Mouse (Mus musculus) yolk sac, embryonic 10.5 days (tissue): ENCODE measurements at regions not wholly inside any gene's neighbourhood (a gene's known extent, or its start where the extent isn't known, plus 50 kb on each side); places are given as distances from the start of the nearest gene placed in this dataset.
A peak's percentile ranks its signal among the peaks of the same experiment; 100 is the strongest.

Source experiments
- DNase-seq: peaks from one replicate; pipeline ENCODE4 v3.0.0-alpha.2; 2017; ENCODE audit warnings: low spot score

DNA sequence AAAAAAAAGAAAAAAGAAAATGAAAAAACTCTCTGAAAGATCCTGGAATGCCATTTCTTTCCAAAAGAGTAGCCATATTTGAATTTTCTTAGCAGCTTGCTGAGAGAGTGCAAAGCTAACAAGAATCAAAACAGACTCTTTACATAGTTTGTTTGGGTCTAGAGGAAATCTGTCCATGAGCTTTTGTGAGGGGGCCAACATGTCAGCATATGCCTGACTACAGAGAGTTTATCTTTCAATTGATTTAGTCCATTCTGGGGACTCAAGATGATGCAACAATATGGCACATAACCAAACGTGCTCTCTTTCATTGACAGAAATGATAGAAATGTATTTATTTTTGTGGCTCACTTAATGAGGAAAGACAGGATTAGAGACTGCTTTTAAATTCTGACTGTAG, 822.8 kb upstream of the Acvr2a start:
- no peak for DNase-seq

DNA sequence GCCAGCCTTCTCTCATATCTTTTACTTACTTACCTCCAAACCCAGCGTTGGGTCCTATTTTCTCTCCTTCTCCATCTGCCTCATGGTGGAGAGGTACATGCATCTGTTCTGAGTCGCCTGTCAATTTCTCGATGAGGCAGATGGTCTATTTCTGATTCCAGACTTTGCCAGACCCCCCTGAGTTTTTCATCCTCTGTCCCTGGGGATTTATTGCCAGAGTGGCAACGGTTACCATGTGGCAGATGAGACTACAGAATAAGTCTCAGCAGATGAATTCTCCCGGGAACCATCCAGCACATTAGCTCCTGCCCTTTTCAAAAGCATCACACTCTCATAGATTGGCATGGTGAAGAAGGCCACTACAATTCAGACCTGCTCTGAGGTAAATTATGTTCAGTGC, 819.7 kb upstream of the Acvr2a start:
- no peak for DNase-seq

DNA sequence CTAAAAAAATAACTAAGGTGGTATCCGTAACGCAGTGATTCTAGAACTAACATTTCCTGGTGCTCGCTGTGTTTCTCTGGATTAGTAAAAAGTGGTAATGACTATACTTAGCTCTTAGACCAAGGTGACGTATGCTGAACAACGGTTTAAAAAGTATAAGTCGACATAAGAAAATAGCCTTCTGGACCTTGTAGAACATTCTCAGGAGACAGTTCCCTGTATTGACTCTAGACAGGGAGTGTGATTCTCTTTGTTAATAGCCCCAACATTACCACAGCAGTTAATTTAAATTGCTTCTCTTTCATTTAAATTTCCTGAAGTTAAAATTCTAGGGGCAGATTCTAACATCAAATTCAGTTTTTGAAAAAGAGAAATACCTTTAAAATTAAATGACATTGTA, 812.7 kb upstream of the Acvr2a start:
- no peak for DNase-seq

DNA sequence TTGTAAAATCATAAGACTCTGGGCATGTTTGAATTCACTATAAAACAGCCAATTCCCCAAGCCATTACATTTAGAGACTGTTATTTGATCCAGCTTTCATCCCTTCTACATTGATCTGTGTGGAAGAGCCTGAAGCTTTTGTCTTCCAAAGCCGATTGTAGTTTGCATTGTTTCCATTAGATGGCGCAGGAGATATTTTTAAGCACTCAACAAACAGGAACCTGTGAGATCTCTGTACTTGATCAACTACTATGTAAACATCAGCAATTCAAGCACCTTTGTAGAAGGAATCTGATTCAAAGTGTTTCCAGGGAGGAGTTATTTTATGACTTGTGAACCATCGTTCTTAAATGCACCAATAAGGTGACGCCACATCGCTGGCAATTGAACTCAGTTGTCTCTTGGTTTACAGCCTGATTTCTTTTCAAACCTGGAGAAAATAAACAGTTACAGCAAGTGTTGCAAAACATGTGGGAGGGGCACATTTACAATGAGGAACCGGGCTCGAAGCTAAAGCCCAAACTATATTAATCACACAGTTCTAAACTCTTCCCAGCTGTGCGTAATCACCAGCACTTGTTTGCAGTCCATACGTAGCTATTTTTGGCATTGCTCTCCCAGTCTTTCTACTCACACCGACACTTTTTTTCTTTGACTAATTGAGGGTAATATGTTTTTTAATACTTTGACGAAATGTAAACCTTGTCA, 812.0 kb upstream of the Acvr2a start:
- DNase-seq: peak; percentile 24

DNA sequence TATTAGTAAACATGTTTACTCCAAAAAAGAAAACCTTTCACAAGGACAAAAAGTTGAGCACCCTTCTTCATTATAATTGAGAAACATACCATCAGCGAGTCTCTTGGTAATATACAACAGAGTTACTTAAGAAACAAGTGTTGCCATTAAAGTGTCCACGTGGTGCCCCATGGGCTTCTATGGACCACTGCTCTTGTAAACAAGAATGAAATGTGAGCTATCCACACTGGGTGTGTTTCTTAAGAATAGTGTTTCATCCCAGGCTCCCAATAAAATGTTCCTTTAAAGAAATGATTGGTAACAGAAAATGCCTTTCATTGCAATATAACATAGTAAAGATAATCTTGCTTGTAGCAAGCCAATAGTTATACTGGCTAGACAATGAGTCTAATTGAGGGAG, 803.6 kb upstream of the Acvr2a start:
- no peak for DNase-seq

DNA sequence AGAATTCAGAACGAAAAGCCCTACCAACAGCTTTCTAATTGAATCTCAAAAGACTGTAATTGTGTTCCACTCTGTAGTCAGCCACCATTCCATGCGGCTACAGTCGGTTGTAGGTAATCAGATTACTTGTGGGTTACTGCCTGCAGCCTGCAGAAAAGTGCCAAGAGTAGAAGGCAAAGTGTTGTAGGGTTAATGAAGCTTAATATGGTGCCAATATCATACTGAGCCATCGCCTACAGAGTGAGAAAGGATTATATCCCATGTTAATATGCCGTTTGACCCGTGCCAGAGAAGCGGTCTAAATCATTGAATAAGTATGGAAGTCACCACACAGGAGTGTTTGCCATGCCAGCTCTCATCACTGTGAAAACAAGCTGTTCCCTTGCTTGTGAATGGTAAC, 786.4 kb upstream of the Acvr2a start:
- DNase-seq: no peak

DNA sequence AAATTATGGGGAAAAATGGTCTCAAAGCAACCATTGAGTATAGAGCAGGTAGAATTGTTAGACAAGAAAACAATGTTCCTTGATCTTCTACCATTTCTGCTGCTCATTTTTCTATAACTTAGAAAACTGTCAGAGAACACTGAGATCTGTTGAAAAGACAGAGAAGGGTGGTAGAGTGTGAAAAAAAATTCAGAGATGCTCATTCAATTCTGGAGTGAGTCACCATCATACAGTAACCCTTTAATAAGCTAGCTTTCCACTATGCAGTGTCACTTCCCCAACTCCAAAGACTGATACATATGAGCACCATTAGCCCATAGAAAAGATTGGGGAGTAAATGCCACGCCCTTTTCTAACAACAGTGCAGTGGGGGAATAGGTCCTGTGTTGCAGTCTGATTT, 752.5 kb upstream of the Acvr2a start:
- no peak for DNase-seq

DNA sequence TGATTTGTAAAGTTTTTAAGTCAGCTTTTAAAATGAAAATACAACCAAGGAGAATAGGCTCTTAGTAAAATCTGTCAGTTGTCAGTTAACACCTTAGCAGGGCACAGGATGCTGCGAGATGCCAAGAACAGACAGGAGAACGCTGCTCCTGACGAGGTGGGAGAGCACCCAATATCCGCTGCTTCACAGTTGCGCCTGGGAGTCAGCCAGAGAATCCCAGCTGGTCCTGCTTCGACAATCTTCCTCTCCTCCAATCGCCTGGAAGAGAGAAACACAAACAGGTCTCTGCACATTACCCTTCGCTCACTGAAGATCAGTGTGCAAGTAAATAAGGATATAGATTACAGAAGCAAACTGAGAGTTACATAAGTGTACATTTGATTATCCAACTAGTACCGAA, 750.5 kb upstream of the Acvr2a start:
- no peak for DNase-seq

DNA sequence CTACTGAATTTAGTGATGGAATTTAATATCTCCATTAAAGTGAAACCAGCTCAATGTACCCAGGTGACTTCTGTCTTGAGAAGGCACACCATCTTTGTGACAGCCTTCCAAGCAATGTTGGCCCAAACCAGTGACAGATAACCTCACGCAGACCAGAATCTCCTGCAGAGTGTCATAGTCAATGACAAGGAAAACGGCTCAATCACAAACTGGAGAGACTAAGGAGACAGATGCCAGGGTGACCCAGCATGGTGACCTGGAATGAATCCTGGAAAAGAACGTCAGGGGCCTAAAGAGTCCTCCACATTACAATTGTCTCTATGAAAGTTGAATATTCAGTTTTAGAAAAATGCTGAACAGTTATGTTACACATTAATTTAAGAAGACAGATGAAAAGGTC, 748.7 kb upstream of the Acvr2a start:
- no peak for DNase-seq

DNA sequence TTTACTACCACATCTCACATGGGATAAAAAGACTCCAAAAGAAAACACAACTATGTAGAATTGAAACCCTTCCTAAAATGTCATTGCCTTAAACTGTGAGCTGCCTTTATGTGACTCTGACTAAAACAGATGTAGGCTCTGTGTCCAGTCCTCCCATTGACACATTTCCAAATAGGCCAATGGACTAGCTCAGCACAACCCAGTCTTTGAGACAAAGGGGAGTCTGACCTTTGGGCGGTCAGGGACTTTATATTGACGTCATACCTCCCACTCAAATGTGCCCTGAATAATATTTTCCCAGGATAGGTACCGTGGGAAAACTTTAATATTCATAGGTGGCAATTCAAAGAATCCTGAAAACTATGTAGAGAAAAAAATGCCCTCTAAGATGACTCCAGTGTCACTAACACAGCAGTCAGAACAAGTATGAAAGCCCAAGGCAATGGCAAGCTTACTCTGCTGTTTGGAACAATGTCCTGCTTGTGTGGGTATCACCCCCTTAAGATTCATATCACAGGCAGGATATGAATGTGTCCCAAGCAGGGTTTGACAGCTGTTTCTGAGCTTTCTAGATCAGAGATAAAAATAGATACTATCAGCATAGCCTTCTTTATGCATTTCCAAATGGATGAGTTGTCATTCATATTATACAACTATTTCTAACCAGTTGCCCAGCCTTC, 731.6 kb upstream of the Acvr2a start:
- no peak for DNase-seq

DNA sequence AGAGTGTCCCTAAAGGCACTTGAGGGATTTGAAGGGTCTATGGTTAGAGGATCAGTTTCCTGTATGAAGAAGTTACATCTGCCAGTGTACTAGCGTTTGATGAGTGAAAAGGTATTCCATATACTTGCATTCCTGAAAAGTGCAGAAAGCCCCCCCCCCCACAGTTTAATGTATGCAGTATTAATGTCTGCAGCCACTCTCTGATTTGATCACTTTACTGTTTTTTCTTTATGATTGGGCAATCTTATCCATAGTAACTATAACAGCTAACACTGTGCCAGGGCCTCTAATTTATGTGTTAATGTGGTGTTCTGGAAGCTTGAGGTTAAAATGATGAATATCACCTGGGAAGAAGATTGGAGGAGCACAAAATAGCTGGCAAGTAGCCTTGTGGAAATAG, 715.6 kb upstream of the Acvr2a start:
- no peak for DNase-seq

DNA sequence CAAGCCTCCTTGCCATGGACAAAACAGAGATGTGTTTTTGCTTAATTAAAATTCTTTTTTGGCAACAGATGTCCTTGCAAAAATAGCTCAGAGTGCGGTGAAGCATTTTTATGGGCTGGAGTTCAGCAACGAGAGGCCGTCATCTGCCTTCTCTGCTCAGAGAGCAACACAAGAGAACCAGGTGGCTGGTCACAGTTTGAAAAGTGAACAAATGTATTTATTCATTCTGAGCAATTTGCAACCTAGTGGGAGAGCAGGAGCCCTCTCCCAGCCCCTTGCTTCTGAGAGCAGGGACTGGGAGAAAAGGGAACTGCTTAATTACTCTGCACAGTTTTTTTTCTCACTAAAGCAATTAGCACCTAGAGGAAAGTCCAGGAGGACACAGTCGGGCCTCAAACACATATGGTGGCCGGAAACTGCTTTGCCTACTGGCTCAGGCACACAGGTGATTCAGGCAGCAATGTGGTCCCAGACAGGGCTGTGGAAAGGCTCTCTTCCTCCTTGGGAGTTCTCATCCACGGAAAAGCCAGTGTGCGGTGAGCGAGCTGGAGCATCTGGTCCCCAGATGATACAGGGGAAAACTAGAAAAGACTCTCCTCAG, 714.9 kb upstream of the Acvr2a start:
- DNase-seq: no peak

DNA sequence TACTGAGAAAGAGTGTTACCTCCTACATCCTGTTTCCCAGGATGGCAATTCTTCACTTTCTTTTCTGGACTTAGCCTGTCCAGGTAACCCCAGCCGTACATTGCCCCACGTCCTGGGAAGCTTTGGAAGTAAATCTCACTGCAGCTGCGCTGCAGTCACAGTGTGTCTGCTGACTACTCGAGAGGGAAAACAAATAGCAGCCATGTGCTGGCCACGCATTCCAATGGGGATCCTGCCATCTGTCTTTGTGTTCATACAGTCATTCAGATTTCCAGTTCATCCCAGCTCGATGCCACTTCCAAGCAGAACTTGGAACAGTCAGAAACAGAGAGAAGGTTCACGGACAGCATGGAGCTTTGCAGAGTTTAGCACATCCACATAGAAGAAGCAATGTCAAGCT, 690.2 kb upstream of the Acvr2a start:
- no peak for DNase-seq

DNA sequence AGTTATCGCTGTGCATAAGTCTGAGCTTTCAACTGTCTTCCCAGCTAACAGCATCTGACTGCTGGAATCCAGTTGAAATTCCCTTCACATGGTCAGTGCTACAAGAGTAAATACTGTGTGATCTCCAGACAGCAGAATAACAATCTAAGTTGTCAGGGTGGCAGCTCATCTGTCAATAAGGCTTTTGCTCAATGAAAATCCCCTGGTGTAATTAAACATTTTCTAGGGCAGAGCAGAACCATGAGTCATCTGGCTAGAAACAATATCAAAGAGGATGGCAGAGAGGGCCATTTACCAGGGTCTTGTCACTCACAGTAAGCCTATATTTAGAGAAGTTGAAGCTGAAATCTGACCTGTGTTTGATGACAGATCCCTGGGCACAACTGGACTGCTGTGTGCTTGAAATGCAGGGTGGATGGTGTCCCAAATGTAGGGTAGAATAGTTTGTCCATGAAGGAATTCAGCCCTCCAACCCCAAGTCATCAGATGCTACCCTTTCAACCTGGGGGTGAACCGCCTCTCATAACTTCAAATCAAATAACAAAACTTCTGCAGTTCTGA, 675.8 kb upstream of the Acvr2a start:
- no peak for DNase-seq

DNA sequence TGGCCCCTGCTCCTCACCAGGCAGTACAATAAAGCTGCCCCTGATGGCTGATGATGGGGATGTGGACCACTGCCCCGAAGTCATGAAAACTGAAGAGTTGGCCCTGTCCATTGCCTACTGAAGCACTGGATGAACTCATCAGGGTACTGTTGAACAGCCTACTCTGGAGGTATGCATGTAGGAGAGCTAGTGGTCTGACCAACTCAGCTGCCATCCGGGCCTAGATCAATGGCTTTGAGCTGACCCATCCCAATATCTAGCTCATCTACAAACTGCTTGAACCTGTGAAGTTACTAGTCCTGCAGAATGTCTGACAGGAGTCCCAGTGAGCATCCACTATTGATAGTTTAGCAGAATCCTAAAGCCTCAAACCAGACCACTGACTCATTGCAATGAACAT, 672.6 kb upstream of the Acvr2a start:
- DNase-seq: no peak

DNA sequence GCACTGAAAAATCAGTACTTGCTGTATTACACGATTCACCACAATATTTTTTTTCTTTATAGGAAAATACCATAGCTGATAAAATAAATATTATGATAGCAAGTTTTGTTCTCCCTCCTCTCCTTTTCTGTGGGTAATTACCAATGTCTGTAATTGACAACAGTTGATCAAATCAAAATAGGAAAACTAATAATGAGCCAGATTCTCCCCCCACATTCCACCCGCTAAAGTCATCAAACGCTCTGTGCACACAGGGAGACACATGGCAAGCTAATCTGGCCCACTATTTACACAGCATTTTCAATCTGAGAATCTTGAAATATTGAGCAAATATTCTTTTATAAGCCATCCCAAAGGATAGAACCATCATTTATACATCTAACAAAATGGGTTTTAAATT, 659.2 kb upstream of the Acvr2a start:
- DNase-seq: no peak

DNA sequence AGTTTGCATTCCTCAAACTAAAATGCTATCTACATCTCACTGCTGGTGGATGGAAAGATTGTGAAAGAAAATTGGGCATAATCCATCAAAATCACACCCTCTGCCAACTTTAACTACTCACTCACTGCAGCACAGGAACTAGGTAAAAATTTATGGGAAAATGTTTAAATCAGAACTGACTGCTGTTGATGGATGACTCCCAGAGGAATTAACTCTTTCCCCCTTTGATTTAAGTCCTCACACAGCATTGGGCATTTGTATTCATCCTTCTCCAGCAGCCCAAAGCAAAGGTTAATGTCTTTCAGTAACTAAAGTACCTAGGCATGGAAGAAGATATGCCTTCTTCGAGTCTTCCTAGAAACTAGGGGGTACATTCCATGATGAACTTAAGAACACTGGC, 641.3 kb upstream of the Acvr2a start:
- no peak for DNase-seq

DNA sequence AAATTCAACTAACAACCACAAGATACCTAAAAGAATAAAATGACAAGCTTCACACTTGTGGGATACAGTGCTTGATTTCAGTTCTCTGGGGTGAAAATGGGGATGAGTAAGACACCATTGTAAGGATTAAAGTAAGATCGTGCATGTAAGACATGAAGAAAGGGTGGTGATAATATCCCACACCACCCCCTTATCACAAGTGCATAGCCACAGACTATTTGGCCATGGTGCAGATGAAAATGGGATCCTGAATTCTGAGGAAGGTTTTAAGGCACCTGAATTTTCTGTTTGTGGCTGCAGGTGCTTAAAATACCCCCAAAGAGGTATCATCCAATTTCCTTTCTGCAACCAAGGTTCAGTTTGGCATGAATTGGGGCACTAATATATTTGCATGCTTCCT, 627.7 kb upstream of the Acvr2a start:
- DNase-seq: no peak

DNA sequence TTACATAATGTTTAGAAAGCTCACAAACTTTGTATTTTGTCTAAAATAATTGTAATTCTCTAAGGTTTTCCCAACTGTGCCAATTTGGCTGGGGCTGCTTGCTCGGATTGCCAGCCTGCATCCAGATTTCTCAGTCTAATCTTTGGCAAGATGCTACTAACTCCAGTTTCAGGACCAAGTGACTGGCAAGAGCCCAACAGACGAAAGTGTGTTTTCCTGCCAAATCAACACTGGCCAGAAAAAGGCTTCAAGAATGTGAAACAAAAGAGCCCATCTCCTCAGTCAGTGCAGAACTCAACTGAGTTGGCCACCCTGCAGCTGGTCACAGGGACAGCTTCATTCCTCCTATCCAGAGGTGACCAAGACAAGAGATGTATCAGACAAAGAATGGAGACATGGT, 627.3 kb upstream of the Acvr2a start:
- DNase-seq: no peak

DNA sequence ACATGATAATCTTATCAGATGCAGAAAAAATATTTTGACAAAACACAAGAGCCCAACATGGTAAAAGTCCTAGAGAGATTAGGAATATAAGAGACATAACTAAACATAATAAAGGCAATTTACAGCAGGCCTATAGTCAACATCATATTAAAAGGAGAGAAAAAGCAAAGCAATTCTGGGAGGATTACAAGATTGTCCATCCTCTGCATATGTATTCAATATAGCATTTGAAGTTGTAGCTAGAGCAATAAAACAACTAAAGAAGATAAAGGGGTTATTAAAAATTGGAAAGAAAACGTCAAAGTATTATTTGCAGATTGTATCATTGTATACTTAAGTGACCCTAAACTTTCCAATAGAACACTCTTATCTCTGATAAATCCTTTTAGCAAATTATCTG, 602.1 kb upstream of the Acvr2a start:
- no peak for DNase-seq

DNA sequence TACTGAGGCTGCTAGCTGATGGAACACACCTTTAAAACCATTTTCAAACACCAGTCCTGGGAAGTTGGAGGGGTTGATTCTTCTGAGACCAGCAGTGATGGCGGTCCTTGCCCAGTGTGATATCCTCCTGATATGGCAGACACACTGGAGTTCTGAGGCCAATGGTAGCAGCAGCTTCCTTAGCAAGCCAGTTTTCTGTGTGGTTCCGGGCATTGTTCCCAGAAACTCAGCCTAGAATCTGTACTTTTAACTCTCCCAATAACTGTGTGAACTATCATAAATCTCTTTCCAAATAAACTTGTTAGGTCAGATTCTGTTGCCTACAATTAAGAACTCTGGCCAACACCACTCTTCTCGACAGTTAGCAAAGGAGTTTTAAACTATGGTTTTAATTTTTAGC, 593.1 kb upstream of the Acvr2a start:
- DNase-seq: no peak

DNA sequence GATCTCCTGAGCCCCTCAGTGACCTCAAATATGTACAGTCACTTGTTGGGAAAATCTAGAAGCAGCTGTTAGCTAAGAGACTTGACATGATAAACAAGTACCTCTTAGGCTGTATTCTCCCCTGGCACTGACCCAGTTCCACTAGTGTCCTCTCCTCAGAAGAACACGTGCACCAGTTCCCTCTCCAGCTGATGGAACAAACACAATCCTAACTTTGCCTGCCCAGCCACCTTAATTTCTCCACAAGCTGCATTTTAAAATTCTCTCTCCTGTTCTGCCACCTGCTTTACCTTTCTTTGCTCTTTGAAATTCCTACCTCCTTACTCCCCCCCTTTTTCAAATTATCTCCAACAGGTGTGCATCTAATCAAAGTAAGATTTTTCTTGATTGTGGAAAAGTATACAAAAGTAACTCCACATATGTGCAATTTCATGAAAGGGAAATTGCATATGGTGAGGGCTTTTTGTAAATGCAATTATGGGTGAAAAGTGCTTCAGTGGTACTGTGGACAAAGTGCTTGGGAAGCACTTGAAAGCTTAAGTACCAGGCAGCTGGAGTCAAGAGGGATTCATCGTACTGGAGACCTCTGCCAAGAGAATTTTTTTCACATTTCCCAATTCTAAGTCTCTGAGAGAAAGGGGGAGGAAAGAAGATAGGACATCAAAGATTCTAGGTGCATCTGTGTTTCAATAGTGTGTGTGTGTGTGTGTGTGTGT, 590.7 kb upstream of the Acvr2a start:
- no peak for DNase-seq

DNA sequence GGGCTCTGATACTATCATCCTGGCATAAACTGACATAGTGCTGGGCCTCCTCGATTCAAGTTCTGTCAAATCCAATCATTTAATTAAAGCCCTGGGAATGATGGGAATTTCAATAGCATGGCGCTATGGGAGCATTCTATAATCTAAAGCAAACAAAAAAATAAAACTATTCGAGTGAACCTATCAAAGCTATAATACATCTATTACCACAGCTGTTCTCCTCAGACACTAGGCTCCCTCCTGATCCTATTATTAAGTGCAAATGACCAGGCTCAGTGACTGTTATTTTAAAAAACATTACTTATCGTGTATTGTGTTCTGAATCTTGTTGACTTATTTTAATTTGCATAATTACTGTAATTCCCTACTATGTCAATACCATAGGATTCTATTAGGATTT, 563.7 kb upstream of the Acvr2a start:
- DNase-seq: no peak
